Mouse (Mus musculus): ENCODE measurements around the gene Fgfr2.

- no peak for TF ChIP-seq CTCF (conservative IDR thresholded peaks at IDR 0.05; ENCODE audit: low read length)
- no peak for TF ChIP-seq NANOG (IDR thresholded peaks at IDR 0.05; ENCODE audit: borderline replicate concordance, low read length)
These were observed 2621.7 kb downstream of the Fgfr2 start for GRCm38 (mm10) chr7:130501499-130501898.

Data from E14TG2a.4 (cell line).